Mouse (Mus musculus) layer of hippocampus, adult 18-20 months (tissue): Measurements from ENCODE around the gene Sdc4. TPM values are rescaled to one million over a fixed set of nuclear protein-coding genes. Genes with fewer than 3 reads are reported as not detected.
A peak's percentile ranks its signal among the peaks of the same experiment; 100 is the strongest.

Experiments used
- DNase-seq, 2 experiments: peaks; one replicate each; pipeline ENCODE4 v3.0.0; 2022; ENCODE audit warnings: low spot score in 2 of 2
- total RNA-seq, 2 experiments: library from RNA; stranded (reverse); gene quantifications; 2 replicates each; pipeline ENCODE4 v1.2.3; 2021

The Sdc4 gene
- total RNA-seq, 2 experiments from 2014 or later: 122 to 140 TPM

DNA sequence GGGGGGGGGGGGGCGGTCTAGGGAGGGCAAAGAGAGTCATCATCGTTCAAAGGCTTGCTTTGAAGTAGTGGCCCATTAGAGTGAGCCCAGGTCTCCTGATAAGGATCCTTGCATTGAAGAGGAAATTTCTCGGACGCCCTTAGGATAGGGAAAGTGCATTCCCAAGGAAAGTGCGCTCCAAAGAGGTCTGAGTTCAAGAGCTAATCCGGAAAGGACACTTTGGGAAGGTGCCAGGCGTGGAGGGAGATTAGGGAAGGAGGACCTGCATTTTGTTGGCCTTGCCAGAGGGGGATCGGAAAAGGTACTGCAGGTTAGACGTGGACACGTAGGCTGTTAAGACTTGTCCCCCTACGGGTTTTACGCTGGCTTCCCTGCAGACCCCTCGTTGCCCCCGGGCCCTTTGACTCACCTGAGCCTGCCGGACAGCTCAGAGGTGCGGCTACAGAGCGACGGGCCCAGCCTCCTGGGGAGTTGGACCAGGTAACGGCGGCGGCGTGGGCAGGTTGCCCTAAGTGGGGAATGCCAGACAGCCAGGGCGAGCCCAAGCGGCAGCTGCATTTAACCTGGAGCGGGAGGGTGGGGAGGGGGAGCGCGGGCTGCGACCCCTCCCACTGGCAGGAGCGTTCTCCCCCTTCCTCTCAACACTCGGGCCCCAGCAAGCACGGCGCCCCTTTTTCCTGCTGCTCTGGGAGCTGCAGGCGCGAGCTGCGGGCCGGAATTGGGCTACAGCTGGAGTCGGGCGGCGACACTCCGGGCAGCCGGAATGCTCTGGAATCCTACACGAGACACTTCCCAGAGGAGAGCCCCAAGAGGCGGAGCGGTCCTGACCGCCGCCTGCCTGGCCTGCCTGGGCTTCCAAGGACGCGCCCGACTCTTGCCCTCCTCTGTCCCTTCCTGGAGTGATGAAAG lies 39.4 kb downstream of the Sdc4 start:
- no peak for DNase-seq

DNA sequence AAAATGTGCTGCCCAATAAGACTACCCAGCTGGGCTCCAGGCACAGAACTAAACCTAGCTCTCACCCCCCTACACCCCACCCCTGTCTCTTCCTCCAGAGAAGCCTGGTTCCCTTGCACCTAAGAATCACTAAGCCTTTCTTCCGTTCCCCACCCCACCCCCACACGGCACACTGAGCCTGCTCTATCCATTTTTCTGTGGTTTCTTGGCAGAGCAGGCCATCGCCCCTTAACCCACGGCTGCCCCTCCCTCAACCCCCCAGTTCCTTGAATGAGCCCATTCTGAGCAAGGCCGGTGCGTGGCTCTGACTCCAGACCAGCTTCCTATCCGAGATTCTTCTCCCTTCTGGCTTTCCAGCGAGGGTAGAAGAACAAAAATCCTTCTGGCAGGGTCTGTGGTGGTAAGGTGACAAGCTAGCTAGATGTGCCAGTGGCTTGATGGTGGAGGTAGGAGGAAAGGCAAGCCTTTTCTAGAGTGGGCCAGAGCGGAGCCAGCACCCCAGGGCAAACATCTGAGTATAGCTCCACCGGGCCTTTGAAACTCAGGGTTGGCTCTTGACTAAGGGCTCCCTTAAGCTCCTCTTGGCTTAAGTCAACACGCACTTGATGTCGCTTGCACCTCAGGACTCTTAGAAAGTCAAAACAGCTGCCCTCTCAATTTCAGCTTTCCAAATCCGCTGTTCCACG lies 40.1 kb downstream of the Sdc4 start:
- DNase-seq: no peak

DNA sequence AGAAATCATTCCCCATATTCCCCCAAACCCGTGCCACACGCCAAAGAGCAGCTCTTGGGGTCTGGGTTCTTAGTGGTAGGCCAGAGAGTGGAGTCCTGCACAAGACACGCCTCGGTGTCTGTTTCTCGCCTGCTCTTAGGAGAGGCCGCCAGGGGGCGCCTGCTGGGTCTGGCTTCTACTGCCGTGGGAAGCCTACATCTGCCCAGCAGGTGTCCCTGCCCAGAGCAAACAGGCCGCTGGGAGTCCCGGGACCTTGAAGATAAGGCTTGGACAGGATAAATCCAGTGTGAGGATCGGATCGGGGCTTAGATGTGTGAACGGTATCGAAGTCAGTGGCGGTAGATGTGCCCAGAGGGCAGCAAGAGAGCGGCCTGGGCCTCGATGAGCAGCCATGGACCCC lies 40.8 kb downstream of the Sdc4 start, which contains the start of gene Rbpjl:
Gene Rbpjl, plus strand, starts transcription at position 236 of the 400 bp plus-strand sequence.
- DNase-seq: peak in 1 of 2 experiments; percentile 68

DNA sequence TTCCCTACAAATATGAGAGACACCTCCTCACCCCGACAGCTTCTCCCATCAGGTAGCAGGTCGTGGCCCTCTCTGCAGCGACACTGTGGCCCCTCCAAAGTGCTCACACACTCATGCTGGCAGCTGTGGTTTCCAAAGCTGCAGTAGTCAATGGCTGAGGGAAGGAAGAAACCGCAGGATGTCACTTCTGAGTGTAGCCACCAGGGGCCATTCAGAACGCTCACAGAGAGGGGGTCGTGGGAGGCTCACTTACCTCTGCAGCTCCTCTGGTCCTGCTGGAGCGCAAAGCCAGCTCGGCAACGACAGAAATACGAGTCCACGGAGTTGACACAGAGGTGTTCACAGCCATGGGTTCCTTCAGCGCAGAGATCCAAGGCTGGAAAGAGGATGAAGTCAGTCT lies 46.8 kb downstream of the Sdc4 start:
- no peak for DNase-seq

DNA sequence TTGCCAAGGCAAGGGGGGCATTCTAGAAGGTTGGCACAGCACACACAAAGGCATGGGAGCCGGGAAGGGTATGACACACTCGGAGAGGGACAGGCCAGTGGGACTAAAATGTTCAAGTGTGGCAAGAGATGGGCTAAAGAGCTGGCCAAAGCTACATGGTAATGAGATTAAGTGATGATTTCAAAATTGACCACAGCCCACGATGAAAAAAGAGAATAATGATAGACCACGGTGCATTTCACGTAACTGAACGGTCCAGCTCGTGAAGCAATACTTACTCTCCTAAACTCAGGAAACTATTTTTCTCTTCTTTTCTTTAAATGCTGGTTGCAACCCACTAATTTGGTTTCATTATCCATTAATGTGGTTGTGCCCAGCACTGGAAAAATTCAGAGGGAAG lies 47.6 kb downstream of the Sdc4 start:
- DNase-seq: no peak

DNA sequence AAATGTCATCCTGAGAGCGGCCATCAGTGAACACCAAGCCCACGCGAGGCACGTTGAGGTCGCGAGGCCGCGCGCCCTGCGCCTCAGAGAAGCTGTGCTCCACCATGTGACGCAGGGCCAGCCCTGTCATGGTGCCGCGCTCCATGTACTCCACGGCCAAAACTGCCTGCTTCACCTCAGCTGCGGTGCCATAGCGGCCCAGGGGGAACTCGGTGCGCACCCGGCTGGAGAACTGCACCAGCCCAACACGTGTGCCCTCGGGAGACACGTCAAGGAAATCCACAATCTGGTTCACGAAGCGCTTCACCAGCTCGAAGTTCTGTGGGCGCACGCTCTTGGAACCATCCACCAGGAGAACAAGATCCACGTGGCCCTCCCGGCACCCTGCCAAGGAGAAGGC lies 50.6 kb downstream of the Sdc4 start:
- no peak for DNase-seq

DNA sequence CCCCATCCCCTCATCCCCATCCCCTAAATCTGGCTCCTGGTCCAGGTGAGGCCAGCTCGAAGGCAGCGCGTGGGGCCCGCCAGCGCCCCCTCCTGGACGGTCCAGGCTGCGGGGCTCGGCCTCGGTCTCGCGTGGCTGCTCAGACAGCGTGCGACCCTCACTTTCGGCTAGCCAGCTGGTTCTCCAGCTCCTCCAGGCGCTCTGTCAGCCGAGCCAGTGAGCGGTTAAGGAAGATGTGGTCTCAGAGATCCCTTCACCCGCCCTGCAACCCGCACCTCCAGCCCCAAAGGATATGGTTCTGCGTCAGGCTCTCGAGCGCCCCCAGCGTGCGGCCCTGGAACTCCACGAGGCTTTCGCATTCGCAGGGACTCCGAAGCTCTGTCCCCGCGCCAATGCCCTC lies 54.2 kb downstream of the Sdc4 start:
- DNase-seq: peak; percentile 70 to 89

DNA sequence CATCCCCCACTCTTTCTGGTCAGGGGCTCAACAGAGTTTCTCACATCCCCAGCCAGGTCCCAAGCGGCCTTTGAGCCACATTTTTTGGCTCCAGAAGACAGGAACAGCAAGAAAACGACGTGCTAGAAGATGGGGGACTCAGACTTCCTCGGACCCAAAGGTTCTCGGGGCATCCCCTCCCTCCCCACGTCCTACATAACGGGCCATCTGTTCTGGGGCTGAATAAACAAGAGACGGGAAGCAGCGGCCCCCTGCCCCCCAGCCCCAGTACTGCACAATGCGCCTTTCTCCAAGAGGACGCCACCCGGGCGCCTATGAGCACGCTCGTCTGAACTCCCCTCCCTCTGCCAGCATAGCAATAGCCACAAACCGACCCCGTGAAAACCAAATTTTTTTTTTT lies 54.7 kb downstream of the Sdc4 start, which contains the start of gene Slpi:
Gene Slpi, minus strand, starts transcription at position 76 of the 400 bp plus-strand sequence.
- peak in 1 of 2 experiments; percentile 67 for DNase-seq

DNA sequence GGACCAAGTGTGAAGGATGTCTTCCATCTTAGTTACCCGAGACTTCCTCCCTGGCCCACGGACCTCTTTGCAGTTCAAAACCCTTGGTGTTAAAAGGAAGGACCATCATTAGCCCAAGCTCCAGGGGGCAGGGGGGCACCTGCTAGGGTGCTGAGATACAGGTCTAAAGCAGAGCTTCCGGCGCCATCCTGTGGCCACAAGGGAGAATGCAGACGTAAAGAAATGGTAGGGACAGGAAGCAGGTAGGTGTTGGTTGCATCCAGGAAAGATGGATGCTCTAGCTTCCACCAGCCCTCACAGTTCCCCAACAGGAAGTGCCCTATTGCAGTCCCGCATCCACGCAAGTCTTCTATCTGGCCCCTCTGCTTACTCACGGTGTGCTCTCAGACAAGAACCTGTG lies 56.7 kb downstream of the Sdc4 start:
- DNase-seq: peak in 1 of 2 experiments; percentile 78

DNA sequence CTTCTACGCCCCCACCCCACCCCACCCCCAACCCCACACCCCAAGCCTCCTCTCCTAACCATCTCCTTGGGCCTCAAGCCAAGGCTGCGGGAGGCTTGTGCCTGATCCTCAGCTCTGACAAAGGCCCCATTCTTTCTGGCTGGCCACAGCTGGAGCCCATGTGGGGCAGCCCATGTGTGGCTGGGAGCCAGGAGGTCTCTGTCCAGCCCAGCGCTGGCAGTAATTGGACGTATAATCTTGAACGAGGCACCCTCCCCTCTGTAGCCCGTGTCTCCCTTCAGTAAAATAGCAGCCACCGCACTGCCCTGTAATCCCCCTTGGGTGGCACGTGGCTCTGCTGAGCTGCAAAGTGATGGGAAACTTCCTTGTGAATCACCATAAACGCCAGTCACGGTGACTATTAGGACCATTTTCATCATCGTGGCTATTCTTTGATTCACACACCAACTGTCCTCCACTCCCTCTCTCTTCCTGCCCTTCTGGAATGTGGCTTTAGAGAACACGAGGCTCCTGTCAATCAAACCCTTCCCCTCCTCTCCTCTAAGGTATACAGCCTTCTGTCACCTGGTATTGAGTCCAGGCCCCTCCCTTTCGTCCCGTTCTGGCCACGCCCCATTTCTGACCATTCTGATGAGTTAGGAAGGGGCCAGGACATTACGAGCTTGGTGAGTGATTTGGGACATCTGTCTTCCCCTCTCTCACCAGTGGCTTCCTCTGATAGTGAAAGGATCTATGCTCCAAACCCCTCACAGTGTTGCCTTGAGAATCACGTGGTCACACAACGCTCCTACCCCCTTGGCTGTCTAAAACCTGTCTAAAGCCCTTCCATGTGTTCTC lies 57.5 kb downstream of the Sdc4 start:
- DNase-seq: no peak

DNA sequence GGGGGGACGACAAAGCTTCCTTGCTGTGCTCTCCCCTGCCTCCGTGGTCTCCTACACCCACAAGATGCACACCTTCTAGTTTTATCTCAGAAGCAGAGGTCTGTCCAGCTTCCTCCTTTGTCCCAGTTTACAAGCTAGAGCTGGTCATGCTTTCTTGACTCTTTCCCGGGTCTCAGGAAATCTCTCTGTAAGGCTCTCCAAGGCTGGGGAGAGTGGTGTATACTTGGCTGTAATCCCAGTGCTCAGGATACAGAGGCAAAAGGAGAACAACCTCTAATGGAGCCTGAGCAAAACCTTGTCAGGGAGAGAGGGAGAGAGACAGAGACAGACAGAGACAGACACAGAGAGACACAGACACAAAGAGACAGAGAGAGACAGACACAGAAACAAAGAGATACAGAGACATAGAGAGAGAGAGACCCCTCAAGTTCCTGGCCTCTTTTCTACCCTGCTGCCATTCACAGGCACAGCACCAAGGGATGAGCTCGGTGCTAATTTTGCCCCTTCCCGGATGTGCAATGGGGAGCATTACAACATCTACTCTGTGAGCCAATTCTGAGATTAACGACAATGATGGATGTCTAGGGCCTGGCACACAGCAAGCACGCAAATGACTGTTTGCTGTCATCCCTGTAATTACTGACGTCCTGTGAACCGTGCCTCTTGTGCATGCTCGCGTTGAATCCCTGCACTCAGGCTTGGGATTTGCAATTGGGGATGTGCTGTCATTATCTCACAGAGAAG lies 59.9 kb downstream of the Sdc4 start:
- DNase-seq: no peak

DNA sequence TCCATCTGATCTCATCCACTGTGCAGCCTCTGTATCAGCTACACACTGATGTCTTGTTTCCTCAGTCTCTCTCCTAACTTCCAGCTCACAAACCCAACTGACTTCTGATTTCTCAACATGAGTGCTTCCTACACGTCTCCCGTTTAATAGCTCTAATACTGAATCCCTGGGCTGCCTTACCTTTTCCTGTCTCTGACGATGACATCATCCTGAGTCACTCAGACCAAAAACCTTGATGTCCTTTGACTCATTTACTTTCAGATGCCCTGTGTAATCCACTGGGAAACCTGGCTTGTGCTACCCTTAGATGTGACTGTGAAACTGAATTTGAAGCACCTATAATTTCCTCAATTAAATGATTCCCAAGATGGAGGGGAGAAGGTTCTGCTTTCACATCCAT lies 60.7 kb downstream of the Sdc4 start:
- DNase-seq: no peak

DNA sequence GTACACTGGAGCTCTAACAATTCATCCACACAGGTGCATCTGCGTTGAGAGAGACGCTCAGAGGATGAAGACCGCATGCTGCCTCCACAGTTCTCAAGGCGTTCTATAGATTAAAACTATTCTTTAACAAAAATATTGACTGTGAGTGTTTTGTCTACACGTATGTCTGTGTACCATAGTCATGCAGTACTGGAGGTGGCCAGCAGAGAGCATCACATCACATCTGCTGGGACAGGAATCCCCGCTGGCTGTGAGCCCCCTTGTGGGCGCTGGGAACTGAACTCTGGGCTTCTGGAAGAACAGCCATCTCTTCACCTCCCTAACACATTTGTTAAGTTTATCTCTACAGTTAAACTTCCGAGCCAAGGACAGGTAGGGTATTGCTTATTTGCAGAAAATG lies 62.0 kb downstream of the Sdc4 start:
- DNase-seq: no peak

DNA sequence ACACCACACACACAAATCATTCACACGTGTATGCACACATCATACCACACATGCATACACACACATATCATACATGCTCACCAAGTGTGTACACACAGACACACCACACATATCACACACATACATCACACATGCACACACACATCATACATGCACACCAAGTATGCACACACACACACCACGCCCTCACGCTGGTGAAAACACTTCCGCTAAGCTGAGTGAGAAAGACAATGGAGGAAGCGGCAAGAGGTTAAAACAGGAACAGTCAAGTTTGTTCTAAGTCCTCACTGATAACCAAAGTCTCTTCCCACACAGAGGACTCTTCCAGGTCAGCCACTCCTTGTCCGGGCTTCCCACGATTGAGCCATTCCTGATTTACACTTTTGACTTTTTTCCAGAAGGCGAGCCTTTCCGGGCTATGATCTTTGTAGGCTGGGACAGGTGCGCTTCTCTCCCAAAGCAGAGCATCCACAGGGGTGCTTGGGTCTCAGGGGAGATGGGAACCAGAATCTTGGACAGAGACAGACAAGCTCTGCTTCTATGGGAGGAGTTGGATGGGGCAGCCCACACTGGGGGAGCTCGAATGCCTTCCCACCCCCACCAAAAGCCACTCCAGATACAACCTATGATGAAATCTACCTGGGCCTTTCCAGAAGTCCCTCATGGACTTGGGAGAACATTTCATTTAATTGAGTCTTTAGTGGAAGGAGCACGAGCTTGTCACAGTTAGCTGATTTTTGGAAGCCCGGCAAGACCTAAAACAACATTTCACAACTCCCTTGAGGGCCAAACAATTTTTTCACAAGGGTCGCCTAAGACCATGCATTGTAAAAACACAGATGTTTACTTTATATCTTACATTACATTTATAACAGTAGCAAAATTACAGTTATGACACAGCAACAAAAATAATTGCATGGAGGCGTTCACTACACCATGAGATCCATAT lies 65.9 kb downstream of the Sdc4 start:
- DNase-seq: no peak

Other genes starting within 250 kb of the Sdc4 start
- not detected for gene Wfdc15a, start 243.8 kb downstream of the Sdc4 start, total RNA-seq
- gene Wfdc15b, start 222.2 kb downstream of the Sdc4 start, total RNA-seq: not detected
- not detected for gene Svs2, start 205.4 kb downstream of the Sdc4 start, total RNA-seq
- not detected for gene Svs3b, start 187.2 kb downstream of the Sdc4 start, total RNA-seq
- not detected for gene Svs4, start 165.4 kb downstream of the Sdc4 start, total RNA-seq
- not detected for gene Svs3a, start 154.6 kb downstream of the Sdc4 start, total RNA-seq
- not detected for gene Svs6, start 127.1 kb downstream of the Sdc4 start, total RNA-seq
- gene Svs5, start 111.1 kb downstream of the Sdc4 start, total RNA-seq: not detected
- under 1 TPM; 0.61 to 0.77 TPM for gene Slpi, start 54.8 kb downstream of the Sdc4 start, total RNA-seq
- gene Rbpjl, start 40.7 kb downstream of the Sdc4 start, total RNA-seq: under 1 TPM; 0.38 to 0.42 TPM
- 10 to 100 TPM; 11.0 to 11.2 TPM for gene Matn4, start 38.7 kb downstream of the Sdc4 start, total RNA-seq
- 10 to 100 TPM; 37.9 to 39.9 TPM for gene Sys1, start 13.1 kb upstream of the Sdc4 start, total RNA-seq
- 1 to 10 TPM; 5.4 to 9.9 TPM for gene Gm20458, start 17.1 kb upstream of the Sdc4 start, total RNA-seq
- not detected for gene Trp53tg5, start 29.8 kb upstream of the Sdc4 start, total RNA-seq
- 100 to 1,000 TPM; 118 to 138 TPM for gene Dbndd2, start 42.2 kb upstream of the Sdc4 start, total RNA-seq
- gene Pigt, start 53.6 kb upstream of the Sdc4 start, total RNA-seq: 10 to 100 TPM; 80.8 to 86.1 TPM
- gene Wfdc2, start 118.5 kb upstream of the Sdc4 start, total RNA-seq: under 1 TPM; 0.67 to 0.96 TPM
- not detected for gene Spint3, start 129.6 kb upstream of the Sdc4 start, total RNA-seq
- gene Wfdc6a, start 141.6 kb upstream of the Sdc4 start, total RNA-seq: not detected
- gene Eppin, start 149.7 kb upstream of the Sdc4 start, total RNA-seq: not detected
- gene Wfdc6b, start 169.6 kb upstream of the Sdc4 start, total RNA-seq: not detected
- not detected for gene Wfdc8, start 169.7 kb upstream of the Sdc4 start, total RNA-seq
- gene Wfdc16, start 194.9 kb upstream of the Sdc4 start, total RNA-seq: not detected
- not detected for gene Wfdc10, start 212.2 kb upstream of the Sdc4 start, total RNA-seq
- not detected for gene Wfdc9, start 212.7 kb upstream of the Sdc4 start, total RNA-seq
- gene Wfdc11, start 230.2 kb upstream of the Sdc4 start, total RNA-seq: not detected
- not detected for gene Wfdc13, start 241.2 kb upstream of the Sdc4 start, total RNA-seq